Mouse (Mus musculus) layer of hippocampus, postnatal 14 days (tissue): ENCODE measurements around the gene Cdc14b. TPM values are rescaled to one million over a fixed set of nuclear protein-coding genes. Genes with fewer than 3 reads are reported as not detected.

Experiments used
- DNase-seq, 2 experiments: peaks; one replicate each; pipeline ENCODE4 v3.0.0; 2021 to 2022; ENCODE audit warnings: low spot score in 2 of 2, mixed read lengths in 1 of 2
- long read RNA-seq, 2 experiments: library from polyadenylated mRNA; stranded (forward); transcript quantifications; one replicate each; pipeline ENCODE4 v2.0.0; 2021
- total RNA-seq, 2 experiments: library from RNA; stranded (reverse); gene quantifications; 2 replicates each; pipeline ENCODE4 v1.2.3; 2021

Cdc14b gene
- 1 to 10 TPM; 4.8 to 5.6 TPM for total RNA-seq
- long read RNA-seq, experiment 1, partial matches to known transcripts, result 0 of 1 reads
- long read RNA-seq, experiment 1, other reads (novel, unspliced or antisense), result 1 of 1 reads
- long read RNA-seq, experiment 2, partial matches to known transcripts, result 0 of 1 reads
- long read RNA-seq, experiment 2, other reads (novel, unspliced or antisense), result 1 of 1 reads

DNA sequence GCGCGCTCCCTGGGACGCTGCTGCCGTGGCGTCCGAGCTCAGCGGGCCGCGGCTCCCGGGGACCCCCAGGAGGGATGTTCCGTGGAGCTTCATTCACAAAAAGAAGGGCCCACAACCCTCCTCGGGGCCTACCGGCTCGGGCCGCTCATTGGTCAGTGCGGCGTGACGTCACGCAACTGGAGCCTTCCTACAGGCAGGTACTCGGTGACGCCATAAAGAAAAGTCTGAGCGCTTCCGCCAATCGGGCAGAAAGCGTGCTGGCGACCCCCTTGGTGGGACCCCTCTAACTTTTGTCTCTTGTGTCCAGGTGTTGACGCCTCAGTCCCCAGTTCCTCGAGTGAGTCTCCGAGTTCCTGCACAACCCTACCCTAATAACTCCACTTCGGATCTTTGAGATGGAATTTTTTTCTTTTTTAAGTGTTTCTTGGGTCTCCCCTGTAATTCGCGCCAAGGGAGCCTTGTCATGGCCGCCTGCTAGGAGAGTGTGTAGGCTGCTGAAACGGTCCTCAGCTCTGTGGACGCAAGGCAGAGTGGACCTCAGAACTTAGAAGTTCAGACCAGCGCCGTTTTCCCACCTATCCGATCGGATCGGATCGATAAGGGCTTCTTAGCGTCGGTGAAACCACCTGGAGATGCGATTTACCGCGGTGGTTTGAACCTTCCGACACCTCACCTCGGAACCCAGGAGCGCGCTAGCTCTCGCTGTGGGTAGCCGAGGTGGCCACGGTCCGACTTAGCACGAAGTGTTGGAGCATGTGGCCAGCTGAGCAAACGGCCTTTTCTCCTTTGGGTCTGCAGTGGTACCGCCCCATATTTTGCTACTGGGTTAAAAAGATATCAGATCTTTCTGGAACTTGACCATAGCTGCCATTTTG is at the start of gene Cdc14b:
TSS of gene Cdc14b (minus strand) at position 412 of the 875 bp plus-strand sequence.
- DNase-seq, result peak; percentile 57 to 61

GRCm38 (mm10) chr13:64322561-64323281 is 47.6 kb upstream of the Cdc14b start:
- no peak for DNase-seq

DNA sequence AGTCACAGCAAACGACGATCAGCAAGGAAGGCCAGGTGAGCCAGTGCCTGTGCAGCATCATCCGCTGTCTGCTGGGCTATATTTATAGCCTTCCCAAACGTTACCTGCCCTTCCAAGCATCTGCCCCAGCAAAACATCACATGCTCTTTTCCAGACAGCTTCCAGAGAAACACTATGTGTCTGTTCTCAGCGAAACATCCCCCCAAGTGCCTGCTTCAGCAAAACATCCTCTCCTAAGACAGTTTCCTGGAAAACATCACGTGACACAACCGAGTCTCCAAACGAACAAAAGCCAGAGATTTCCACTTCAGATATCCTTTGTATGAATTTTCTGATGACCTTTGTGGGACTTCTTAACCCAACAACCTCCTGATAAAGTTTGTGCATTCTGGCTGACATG is 45.2 kb upstream of the Cdc14b start:
- DNase-seq, result no peak

DNA sequence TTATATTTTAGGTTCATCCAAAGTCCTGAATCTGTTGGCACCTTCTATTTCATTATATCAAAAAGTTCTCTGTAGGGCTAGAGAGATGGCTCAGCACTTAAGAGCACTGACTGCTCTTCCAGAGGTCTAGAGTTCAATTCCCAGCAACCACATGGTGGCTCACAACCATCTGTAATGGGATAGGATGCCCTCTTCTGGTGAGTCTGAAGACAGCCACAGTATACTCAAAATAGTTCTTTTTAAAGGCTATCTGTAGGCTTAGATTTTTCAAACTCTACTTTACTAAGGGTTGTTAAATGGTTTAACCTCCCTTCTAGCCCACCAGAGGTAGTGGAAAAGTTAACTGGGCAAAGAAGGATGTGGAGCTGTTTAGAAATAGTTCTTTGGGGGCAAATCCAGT is 44.7 kb upstream of the Cdc14b start:
- DNase-seq, result no peak

GRCm38 (mm10) chr13:64318355-64318754 is 43.3 kb upstream of the Cdc14b start:
- peak in 1 of 2 experiments; percentile 32 for DNase-seq

DNA sequence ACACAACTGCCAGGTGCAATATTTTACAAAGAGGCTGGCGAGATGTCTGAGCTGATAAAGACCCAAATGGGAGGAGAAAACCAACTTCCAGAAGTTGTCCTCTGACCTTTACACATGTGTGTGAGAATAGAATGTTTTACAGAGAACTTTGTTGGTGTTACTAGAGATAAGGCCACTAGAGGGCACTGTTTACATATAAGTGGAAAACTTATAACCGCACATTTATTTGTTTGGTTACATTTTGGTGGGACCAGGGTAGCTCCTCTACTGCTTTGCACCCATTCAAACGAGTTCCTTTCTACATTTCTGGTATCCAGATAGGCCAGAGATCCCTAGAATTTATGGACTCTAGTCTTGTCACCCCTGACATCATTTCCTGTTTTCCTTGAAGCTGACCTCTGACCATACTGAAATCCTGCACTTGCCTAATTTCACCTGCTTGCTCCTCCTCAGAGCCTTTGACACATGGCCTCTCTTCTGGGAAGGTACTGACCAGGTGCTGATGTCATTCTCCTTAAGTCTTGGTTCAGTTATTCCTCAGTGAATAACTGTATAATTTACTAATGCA is 40.5 kb upstream of the Cdc14b start:
- DNase-seq, result peak in 1 of 2 experiments; percentile 65

- no peak for DNase-seq
Measured at GRCm38 (mm10) chr13:64314041-64314440, 39.0 kb upstream of the Cdc14b start.

DNA sequence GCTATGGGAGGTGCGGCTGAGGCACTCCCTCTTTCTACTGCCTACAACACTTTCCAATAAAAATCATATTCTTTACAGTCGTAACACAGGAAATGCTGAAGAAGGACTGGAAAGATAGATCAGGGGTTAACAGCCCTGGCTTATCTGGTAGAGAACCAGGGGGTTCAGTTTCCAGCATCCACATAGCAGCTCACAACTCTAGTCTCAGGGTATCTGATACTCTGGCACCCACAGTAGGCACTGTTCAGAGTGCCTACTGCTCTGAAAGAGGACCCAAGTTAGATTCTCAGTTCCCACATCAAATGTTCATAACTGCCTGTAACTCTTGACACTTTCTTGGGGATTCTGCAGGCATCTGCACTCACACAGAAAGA is 37.8 kb upstream of the Cdc14b start:
- DNase-seq, result no peak

GRCm38 (mm10) chr13:64312024-64312915 is 37.2 kb upstream of the Cdc14b start, which contains the start of gene Aaed1:
Aaed1 (minus strand) TSS chr13:64312710.
- peak; percentile 83 to 89 for DNase-seq

DNA sequence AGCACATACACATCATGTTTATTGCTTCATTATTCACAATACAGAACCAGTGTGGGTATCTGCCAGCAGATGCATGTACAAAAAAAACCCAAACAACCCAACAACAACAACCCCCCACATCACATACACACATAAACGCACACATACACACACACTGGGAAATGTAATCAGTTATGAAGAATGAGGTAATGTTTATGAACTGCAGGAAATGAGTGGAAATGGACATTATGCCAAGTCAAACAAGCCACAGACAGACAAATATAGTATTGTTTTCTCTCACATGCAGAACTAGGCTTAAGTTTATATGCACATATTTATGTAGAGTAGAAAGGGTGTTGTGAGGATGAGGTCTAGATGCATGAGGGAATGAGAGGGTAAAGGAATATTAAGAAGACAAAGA is 36.2 kb upstream of the Cdc14b start:
- no peak for DNase-seq

DNA sequence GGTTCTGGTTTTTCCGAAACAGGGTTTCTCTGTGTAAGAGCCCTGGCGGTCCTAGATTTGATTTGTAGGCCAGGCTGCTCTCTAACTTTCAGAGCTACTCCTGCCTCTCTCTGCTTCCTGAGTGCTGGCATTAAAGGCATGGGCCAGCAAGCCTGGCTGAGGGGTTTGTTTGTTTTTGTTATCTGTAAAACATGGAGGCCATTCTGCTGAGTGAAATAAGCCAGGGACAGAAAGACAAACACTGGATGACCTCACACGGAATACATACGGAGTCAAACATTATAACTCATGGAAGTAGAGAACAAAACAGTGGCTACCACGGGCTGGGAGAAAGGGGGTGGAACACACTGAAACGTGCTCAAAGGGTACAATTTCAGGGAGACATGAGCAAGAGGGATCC is 35.5 kb upstream of the Cdc14b start:
- no peak for DNase-seq

- no peak for DNase-seq
Measured at GRCm38 (mm10) chr13:64309842-64310241, 34.8 kb upstream of the Cdc14b start.

DNA sequence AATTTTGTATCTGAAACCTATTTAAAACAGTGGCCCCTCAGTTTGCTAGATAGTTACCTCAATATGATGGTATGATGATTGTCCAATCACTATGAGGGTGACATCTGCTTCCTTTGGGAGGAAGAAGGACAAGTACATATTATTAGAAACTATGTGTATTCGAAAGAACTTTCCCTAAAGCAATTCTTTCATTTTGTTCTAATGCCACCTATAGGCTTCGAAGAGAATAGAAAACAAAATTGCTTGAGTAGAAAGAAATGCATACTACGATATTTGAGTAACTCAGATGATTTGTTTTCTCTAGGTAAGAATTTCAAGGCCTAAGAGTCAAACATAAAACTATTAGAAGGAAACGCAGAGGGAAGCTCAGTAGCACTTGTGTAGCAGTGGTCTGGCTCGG is 33.9 kb upstream of the Cdc14b start:
- no peak for DNase-seq

DNA sequence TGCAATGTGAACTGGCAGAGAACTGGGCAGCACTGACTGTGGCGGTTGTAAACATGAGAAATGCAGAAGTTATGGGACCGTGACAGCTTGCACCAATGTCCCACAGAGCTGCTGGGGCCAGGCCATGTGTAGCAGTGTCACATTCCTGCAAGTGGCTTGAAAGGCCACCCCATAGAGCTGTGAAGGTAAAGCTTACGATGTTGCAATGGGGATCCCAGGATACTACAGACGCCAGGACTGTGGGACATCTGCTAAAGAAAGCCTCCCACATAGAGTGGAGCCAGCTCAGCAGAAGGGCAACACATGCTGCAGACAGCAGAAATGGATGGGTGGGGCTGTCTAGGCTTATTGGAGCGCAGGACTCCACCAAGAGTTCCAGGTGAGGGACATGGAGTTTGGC is 32.4 kb upstream of the Cdc14b start:
- DNase-seq, result peak in 1 of 2 experiments; percentile 23

DNA sequence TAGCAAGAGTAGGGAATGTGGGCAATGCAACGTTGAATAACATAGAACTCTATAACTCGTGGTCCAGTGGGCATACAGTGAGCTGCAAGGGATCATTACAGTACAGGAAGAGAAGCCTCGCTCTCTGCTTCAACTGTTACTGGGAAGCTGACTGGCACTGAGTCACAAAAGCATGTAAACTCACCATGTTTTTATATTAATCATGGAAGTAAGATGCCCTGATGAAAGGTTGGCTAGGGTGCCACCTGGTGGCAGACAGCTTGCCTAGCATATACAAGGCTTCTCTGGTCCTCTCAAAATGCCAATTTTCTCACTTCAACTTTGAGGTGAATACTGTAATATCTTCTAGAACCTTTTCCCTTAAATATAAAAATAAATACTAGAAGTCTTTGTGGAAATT is 31.0 kb upstream of the Cdc14b start:
- DNase-seq, result peak; percentile 17 to 54

DNA sequence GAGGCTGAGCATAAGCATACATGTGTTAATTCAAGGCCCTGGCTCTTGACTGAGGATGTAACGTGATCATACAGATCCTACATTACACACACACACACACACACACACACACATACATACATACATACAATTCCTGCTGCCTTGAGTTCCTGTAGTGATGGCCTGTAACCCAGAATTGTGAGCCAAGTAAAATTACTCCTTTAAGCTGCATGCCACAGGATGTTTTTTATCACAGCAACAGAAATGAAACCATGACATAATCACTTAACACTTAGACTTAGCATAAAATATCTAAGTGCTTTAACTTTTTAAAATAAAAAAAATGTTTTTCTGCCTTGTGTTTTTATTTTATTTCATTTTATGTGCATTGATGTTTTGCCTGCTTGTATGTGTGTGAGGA is 24.0 kb upstream of the Cdc14b start:
- no peak for DNase-seq

DNA sequence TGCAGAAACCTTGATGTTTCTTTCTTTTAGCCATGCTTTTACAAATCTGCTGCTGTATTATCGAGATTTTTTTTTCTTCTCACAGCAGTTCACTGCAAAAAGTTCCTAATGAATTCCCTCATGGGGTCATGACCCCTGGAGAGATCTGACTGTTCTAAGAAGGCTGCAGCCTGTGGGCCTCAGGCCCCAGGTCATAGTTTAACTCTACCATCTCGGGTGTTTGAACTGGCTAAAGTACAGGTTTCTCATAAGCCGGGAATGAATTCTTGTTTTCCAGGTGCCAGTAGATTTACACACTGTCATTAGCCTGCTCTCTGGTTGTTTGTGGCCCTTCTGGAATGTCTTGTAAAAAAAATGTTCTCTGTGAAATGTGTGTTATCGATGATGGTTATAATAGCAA is 11.7 kb upstream of the Cdc14b start:
- DNase-seq, result no peak

- DNase-seq, result no peak
Measured at GRCm38 (mm10) chr13:64286321-64286720, 11.2 kb upstream of the Cdc14b start.

DNA sequence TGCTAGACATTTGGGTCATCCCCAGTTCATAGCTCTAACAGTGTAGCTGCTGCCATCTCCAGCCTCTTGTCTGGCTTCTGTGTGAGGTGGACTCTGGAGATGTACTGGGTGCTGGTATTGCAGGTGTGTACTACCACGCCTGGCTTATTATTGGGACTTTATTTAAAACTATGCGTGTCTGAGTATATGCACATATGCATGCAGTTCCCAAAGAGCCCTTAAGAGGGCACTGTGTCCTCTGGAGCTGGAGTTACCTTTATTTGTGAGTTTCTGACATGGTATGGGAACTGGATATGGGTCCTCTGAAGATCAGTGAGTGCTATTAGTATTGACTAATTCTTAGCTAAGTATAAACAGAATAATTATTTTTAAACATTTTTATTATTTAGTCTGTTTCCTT is 9.6 kb upstream of the Cdc14b start:
- DNase-seq, result no peak

DNA sequence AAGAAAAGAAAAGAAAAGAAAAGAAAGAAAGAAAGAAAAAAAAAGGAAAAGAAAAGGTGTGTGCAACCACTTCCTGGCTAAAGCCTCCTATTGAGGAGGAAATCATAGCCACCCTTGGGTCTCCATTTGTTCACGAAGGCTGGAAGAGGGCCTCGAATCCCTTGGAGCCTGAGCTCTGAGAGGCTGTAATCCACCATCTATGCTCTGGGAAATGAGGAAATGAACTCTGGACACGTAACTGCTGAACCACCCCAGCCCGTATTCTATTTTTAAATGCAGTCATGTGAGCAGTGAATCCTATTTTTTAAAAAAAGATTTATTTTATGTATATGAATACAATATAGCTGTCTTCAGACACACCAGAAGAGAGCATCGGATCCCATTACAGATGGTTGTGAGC is 5.8 kb upstream of the Cdc14b start:
- DNase-seq, result no peak

DNA sequence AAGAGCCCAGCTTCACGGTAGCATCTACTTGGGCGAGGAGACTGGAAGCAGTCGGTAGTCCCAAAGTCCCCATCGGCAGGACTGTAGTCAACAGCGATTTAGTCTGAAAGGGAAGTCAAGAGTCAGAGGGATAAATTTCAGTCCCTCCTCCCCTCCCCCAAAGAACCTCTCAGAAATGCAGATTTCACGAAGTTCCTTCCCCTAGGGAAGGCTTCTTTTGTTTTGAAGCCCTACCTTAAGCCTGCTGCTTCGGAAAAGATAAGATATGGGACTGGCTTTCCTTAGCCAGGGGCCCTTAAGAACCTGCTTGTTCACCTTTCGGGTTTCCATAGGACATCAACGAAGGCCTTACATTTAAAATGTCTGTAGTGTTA is 651 bp upstream of the Cdc14b start:
- DNase-seq, result no peak
